Mouse (Mus musculus) limb, embryonic 10.5 days (tissue): ENCODE data around the gene Polr3b. TPM values are rescaled to one million over a fixed set of nuclear protein-coding genes. Genes with fewer than 3 reads are reported as not detected.

ENCODE experiments used
- DNase-seq: peaks from one replicate; pipeline ENCODE4 v3.0.0-alpha.2; 2017; ENCODE audit warnings: low spot score
- H3K27ac ChIP-seq: fragments of 300-500 bp; sonication (generic); 2 replicates; pipeline ENCODE4 v1.5.1; 2016; ENCODE audit warnings: mild to moderate bottlenecking
- H3K27me3 ChIP-seq: fragments of 300-500 bp; sonication (generic); 2 replicates; pipeline ENCODE4 v1.6.1; 2016; ENCODE audit warnings: low read depth, mild to moderate bottlenecking; ENCODE audit not compliant: poor library complexity, severe bottlenecking
- H3K36me3 ChIP-seq: fragments of 300-500 bp; sonication (generic); 2 replicates; pipeline ENCODE4 v1.6.1; 2016; ENCODE audit warnings: mild to moderate bottlenecking, moderate library complexity
- H3K4me1 ChIP-seq: fragments of 300-500 bp; sonication (generic); 2 replicates; pipeline ENCODE4 v1.6.1; 2016
- H3K4me3 ChIP-seq: fragments of 300-500 bp; sonication (generic); 2 replicates; pipeline ENCODE4 v1.5.1; 2016; ENCODE audit warnings: mild to moderate bottlenecking, moderate library complexity
- H3K9me3 ChIP-seq: fragments of 300-500 bp; sonication (generic); replicated peaks from 2 replicates; pipeline ENCODE4 v1.6.1; 2016; ENCODE audit warnings: mild to moderate bottlenecking
- WGBS: fragments of 180-500 bp; shearing (Covaris S2); methylation state at CpG from one replicate; pipeline ENCODE4 v1.1.7; 2016; 5-methylcytosine and 5-hydroxymethylcytosine counted together
- polyA plus RNA-seq: library from polyadenylated mRNA; unstranded; fragments of >200 nt; fragmentation: Nextera tagmentation; extraction: Ambion mirVana; gene quantifications from 2 replicates; pipeline ENCODE4 v1.2.1, GENCODE M21; 2016

Gene Polr3b
- polyA plus RNA-seq, 1 experiment from 2014 or later: 20.3 TPM

- no peaks in the 10 kb centered on the region for H3K4me1 ChIP-seq
- H3K9me3 ChIP-seq: no peaks in the 10 kb centered on the region
- 87% methylated on average over 4 of the region's 4 CpGs for WGBS
- no peak overlapping the region for H3K4me3 ChIP-seq
- no peak for DNase-seq
- peaks cover 25% of the 10 kb centered on the region for H3K36me3 ChIP-seq
- no peaks in the 10 kb centered on the region for H3K27me3 ChIP-seq
- H3K27ac ChIP-seq: no peak overlapping the region
Measured at GRCm38 (mm10) chr10:84687736-84688135, 65.6 kb downstream of the Polr3b start.

- no peak for DNase-seq
Measured at GRCm38 (mm10) chr10:84689846-84690245, 67.8 kb downstream of the Polr3b start.

GRCm38 (mm10) chr10:84690818-84691217 is 68.7 kb downstream of the Polr3b start:
- Histone ChIP-seq H3K4me3 (no peak overlapping the region), H3K27ac (no peak overlapping the region), H3K27me3 (no peaks in the 10 kb centered on the region), H3K4me1 (peaks cover 5% of the 10 kb centered on the region; the same call in 1 of the 2 replicates), H3K36me3 (peaks cover 24% of the 10 kb centered on the region), H3K9me3 (no peaks in the 10 kb centered on the region)
- WGBS: 93% methylated on average over 4 of the region's 4 CpGs
- no peak for DNase-seq

More at GRCm38 (mm10) chr10:84689846-84690245, 67.8 kb downstream of the Polr3b start:
- Histone ChIP-seq H3K4me3 (no peak overlapping the region), H3K9me3 (no peaks in the 10 kb centered on the region), H3K27ac (no peak overlapping the region), H3K27me3 (no peaks in the 10 kb centered on the region), H3K4me1 (peaks cover 5% of the 10 kb centered on the region; the same call in 1 of the 2 replicates), H3K36me3 (peaks cover 24% of the 10 kb centered on the region)
- 78% methylated on average over 3 of the region's 3 CpGs for WGBS

GRCm38 (mm10) chr10:84691692-84692091 is 69.6 kb downstream of the Polr3b start:
- no peaks in the 10 kb centered on the region for H3K27me3 ChIP-seq
- 26% methylated on average over 3 of the region's 3 CpGs for WGBS
- H3K27ac ChIP-seq: no peak overlapping the region
- H3K4me3 ChIP-seq: no peak overlapping the region
- peaks cover 5% of the 10 kb centered on the region; the same call in 1 of the 2 replicates for H3K4me1 ChIP-seq
- no peaks in the 10 kb centered on the region for H3K9me3 ChIP-seq
- peaks cover 24% of the 10 kb centered on the region for H3K36me3 ChIP-seq
- no peak for DNase-seq

- peaks cover 34% of the 10 kb centered on the region for H3K36me3 ChIP-seq
- DNase-seq: no peak
- peaks cover 5% of the 10 kb centered on the region; the same call in 1 of the 2 replicates for H3K4me1 ChIP-seq
- no peak overlapping the region for H3K4me3 ChIP-seq
- no peak overlapping the region for H3K27ac ChIP-seq
- H3K9me3 ChIP-seq: no peaks in the 10 kb centered on the region
- WGBS: 85% methylated on average over 8 of the region's 8 CpGs
- H3K27me3 ChIP-seq: no peaks in the 10 kb centered on the region
Measured at GRCm38 (mm10) chr10:84693841-84694638, 71.9 kb downstream of the Polr3b start.

GRCm38 (mm10) chr10:84700236-84700987 is 78.3 kb downstream of the Polr3b start:
- H3K4me1 ChIP-seq: no peaks in the 10 kb centered on the region
- DNase-seq: no peak
- 93% methylated on average over 13 of the region's 13 CpGs for WGBS
- H3K27ac ChIP-seq: no peak overlapping the region
- peaks cover 70% of the 10 kb centered on the region for H3K36me3 ChIP-seq
- peaks cover 4% of the 10 kb centered on the region; the same call in 1 of the 2 replicates for H3K27me3 ChIP-seq
- no peaks in the 10 kb centered on the region for H3K9me3 ChIP-seq
- no peak overlapping the region for H3K4me3 ChIP-seq

- 90% methylated on average over 8 of the region's 8 CpGs for WGBS
- H3K27ac ChIP-seq: no peak overlapping the region
- H3K4me3 ChIP-seq: no peak overlapping the region
- no peaks in the 10 kb centered on the region for H3K9me3 ChIP-seq
- H3K27me3 ChIP-seq: peaks cover 4% of the 10 kb centered on the region; the same call in 1 of the 2 replicates
- no peak for DNase-seq
- peaks cover 2% of the 10 kb centered on the region; the same call in 1 of the 2 replicates for H3K4me1 ChIP-seq
- H3K36me3 ChIP-seq: peaks cover 76% of the 10 kb centered on the region
Measured at GRCm38 (mm10) chr10:84701110-84701509, 79.0 kb downstream of the Polr3b start.

GRCm38 (mm10) chr10:84702115-84702514 is 80.0 kb downstream of the Polr3b start:
- Histone ChIP-seq H3K27me3 (peaks cover 4% of the 10 kb centered on the region; the same call in 1 of the 2 replicates), H3K36me3 (peaks cover 73% of the 10 kb centered on the region)
- WGBS: 91% methylated on average over 1 of the region's 1 CpGs

GRCm38 (mm10) chr10:84704594-84704993 is 82.5 kb downstream of the Polr3b start:
- 89% methylated on average over 1 of the region's 1 CpGs for WGBS
- Histone ChIP-seq H3K4me1 (peaks cover 20% of the 10 kb centered on the region), H3K4me3 (no peak overlapping the region), H3K36me3 (peaks cover 54% of the 10 kb centered on the region), H3K27me3 (peaks cover 13% of the 10 kb centered on the region; the same call in 1 of the 2 replicates), H3K27ac (no peak overlapping the region), H3K9me3 (no peaks in the 10 kb centered on the region)
- no peak for DNase-seq

More at GRCm38 (mm10) chr10:84702115-84702514, 80.0 kb downstream of the Polr3b start:
- Histone ChIP-seq H3K4me3 (no peak overlapping the region), H3K4me1 (peaks cover 13% of the 10 kb centered on the region), H3K27ac (no peak overlapping the region), H3K9me3 (no peaks in the 10 kb centered on the region)
- no peak for DNase-seq

- DNase-seq: no peak
- H3K36me3 ChIP-seq: peaks cover 48% of the 10 kb centered on the region
- H3K27me3 ChIP-seq: peaks cover 15% of the 10 kb centered on the region; the same call in 1 of the 2 replicates
- peaks cover 20% of the 10 kb centered on the region for H3K4me1 ChIP-seq
- no peak overlapping the region for H3K27ac ChIP-seq
- WGBS: 73% methylated on average over 7 of the region's 7 CpGs
- no peak overlapping the region for H3K4me3 ChIP-seq
- no peaks in the 10 kb centered on the region for H3K9me3 ChIP-seq
Measured at GRCm38 (mm10) chr10:84705234-84705633, 83.1 kb downstream of the Polr3b start.

GRCm38 (mm10) chr10:84706543-84706942 is 84.5 kb downstream of the Polr3b start:
- Histone ChIP-seq H3K27ac (no peak overlapping the region), H3K9me3 (no peaks in the 10 kb centered on the region), H3K27me3 (peaks cover 15% of the 10 kb centered on the region; the same call in 1 of the 2 replicates), H3K4me1 (peaks cover 20% of the 10 kb centered on the region), H3K4me3 (no peak overlapping the region), H3K36me3 (peaks cover 35% of the 10 kb centered on the region)
- WGBS: 32% methylated on average over 8 of the region's 8 CpGs
- no peak for DNase-seq

- 20% methylated on average over 6 of the region's 6 CpGs for WGBS
- H3K27me3 ChIP-seq: peaks cover 15% of the 10 kb centered on the region; the same call in 1 of the 2 replicates
- H3K9me3 ChIP-seq: no peaks in the 10 kb centered on the region
- no peak for DNase-seq
- H3K36me3 ChIP-seq: peaks cover 28% of the 10 kb centered on the region
- no peak overlapping the region for H3K27ac ChIP-seq
- no peak overlapping the region for H3K4me3 ChIP-seq
- peaks cover 20% of the 10 kb centered on the region for H3K4me1 ChIP-seq
Measured at GRCm38 (mm10) chr10:84707226-84707625, 85.1 kb downstream of the Polr3b start.
